Mouse (Mus musculus): ENCODE data around the gene Tmcc1.

GRCm38 (mm10) chr6:116055766-116056165 is 137.5 kb downstream of the Tmcc1 start:
- TF ChIP-seq CTCF (IDR thresholded peaks at IDR 0.05; ENCODE audit: borderline replicate concordance, control insufficient read depth, extremely low read depth, insufficient read depth, low read length, poor library complexity) (no peak), POLR2A (IDR thresholded peaks at IDR 0.05; ENCODE audit: control insufficient read depth, extremely low read depth, insufficient read depth, low read length, poor library complexity) (no peak)

All from thymus, adult 2 months (tissue).